Mouse (Mus musculus) kidney, adult 11 months (tissue): ENCODE measurements at regions not wholly inside any gene's neighbourhood (a gene's known extent, or its start where the extent isn't known, plus 50 kb on each side); places are given as distances from the start of the nearest gene placed in this dataset.

ENCODE experiments used
- DNase-seq: peaks from one replicate; pipeline ENCODE4 v3.0.0; 2022

- no peak for DNase-seq
These were observed 90.8 kb downstream of the Rpe65 start for GRCm38 (mm10) chr3:159689743-159690142.

- peak; percentile 3 for DNase-seq
These were observed 114.9 kb upstream of the Wls start for GRCm38 (mm10) chr3:159724340-159725119.

GRCm38 (mm10) chr3:159732201-159732600 is 107.3 kb upstream of the Wls start:
- DNase-seq = no peak

GRCm38 (mm10) chr3:159733141-159733540 is 106.3 kb upstream of the Wls start:
- DNase-seq = no peak

GRCm38 (mm10) chr3:159734547-159734946 is 104.9 kb upstream of the Wls start:
- no peak for DNase-seq

- no peak for DNase-seq
These were observed 103.4 kb upstream of the Wls start for GRCm38 (mm10) chr3:159736070-159736469.

- DNase-seq = no peak
These were observed 98.7 kb upstream of the Wls start for GRCm38 (mm10) chr3:159740600-159741279.

- no peak for DNase-seq
These were observed 97.7 kb upstream of the Wls start for GRCm38 (mm10) chr3:159741816-159742215.

- no peak for DNase-seq
These were observed 79.7 kb upstream of the Wls start for GRCm38 (mm10) chr3:159759740-159760139.

GRCm38 (mm10) chr3:159760293-159760692 is 79.2 kb upstream of the Wls start:
- DNase-seq = no peak

GRCm38 (mm10) chr3:159760949-159761348 is 78.5 kb upstream of the Wls start:
- DNase-seq = no peak

- no peak for DNase-seq
These were observed 57.1 kb upstream of the Wls start for GRCm38 (mm10) chr3:159782222-159782844.

- DNase-seq = no peak
These were observed 51.7 kb upstream of the Wls start for GRCm38 (mm10) chr3:159787776-159788175.
